Mouse (Mus musculus) inflammation-experienced regulatory T-cells (primary cell): ENCODE results near the gene Cd101. TPM values are rescaled to one million over a fixed set of nuclear protein-coding genes. Genes with fewer than 3 reads are reported as not detected.

ENCODE experiments used
- polyA plus RNA-seq, 2 experiments: library from polyadenylated mRNA; unstranded; fragments of 100-300 nt; shearing (Covaris generic); gene quantifications; one replicate each; pipeline ENCODE4 v1.2.1; 2017

The Cd101 gene
- polyA plus RNA-seq, result 10 to 100 TPM; 29.5 to 32.1 TPM

GRCm38 (mm10) chr3:101029339-101029738 is at the start of gene Cd101:
Cd101 (minus strand) TSS chr3:101029556.

GRCm38 (mm10) chr3:100969176-100969917 is 60.0 kb downstream of the Cd101 start, which contains the start of gene Ttf2:
Ttf2 (minus strand) TSS chr3:100969663.

Other genes with a start within 250 kb of the Cd101 start
- gene Vtcn1, start 204.1 kb downstream of the Cd101 start, polyA plus RNA-seq, result not detected
- 1 to 10 TPM; 1.1 to 2.4 TPM for gene Trim45, start 107.4 kb downstream of the Cd101 start, polyA plus RNA-seq
- gene Ttf2, start 59.9 kb downstream of the Cd101 start, polyA plus RNA-seq, result 10 to 100 TPM; 13.1 to 15.2 TPM
- gene Ptgfrn, start 80.7 kb upstream of the Cd101 start, polyA plus RNA-seq, result 1 to 10 TPM; 1.5 to 1.8 TPM